Mouse (Mus musculus) urinary bladder, postnatal 0 days (tissue): ENCODE measurements around the gene Eed. TPM values are rescaled to one million over a fixed set of nuclear protein-coding genes. Genes with fewer than 3 reads are reported as not detected.

Source experiments
- polyA plus RNA-seq: library from polyadenylated mRNA; unstranded; fragments of >200 nt; fragmentation: Nextera tagmentation; extraction: Ambion mirVana; gene quantifications from 2 replicates; pipeline ENCODE4 v1.2.1, GENCODE M21; 2015

Gene Eed
- polyA plus RNA-seq, result 34.7 and 42.9 TPM in 2 replicates

DNA sequence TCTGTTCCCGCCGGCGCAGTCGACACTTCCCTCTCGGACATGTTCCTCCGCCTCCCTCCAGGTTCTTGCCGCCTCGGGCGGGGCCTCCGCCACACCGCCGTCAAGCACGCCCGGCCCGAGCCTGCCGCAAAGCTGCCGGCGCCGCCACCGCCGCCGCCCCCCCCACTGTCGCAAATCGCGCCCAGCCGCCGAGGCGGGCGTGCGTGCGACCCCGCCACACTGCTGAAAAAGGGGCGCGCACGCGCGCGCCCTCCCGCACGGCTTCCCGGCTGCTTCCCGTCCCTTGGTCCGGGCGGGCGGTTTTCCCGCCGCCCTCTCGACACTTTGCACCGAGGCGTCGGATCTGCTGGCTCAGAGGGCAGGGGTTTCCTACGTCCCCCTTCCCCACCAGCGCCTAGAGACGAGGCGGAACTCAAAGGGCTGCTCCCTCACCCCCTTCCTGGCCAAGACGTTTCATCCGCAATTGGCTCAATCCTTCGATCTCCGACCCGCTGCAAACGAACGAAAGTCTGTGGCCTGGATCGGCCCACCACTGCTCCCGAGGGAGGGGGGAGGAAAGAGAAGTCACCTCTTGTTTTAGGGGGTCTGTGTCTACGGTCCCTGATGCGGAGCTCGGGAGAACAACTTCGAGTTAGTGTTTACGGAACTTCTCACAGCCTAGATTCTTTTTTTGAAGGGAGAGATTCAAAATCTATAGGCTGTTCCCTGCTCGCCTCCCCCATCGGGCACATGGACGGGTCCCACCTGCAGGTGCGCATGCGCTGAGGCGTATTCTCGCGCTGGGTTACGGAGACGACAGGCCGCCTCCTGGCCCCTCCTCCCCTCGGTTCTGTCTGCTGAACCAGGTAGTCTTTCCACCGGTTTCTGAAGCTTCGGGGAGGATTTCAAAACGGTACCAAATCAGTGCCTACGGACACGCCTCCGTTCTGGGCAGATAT is at the start of gene Eed:
Gene Eed, minus strand, starts transcription at position 499 of the 938 bp plus-strand sequence.

DNA sequence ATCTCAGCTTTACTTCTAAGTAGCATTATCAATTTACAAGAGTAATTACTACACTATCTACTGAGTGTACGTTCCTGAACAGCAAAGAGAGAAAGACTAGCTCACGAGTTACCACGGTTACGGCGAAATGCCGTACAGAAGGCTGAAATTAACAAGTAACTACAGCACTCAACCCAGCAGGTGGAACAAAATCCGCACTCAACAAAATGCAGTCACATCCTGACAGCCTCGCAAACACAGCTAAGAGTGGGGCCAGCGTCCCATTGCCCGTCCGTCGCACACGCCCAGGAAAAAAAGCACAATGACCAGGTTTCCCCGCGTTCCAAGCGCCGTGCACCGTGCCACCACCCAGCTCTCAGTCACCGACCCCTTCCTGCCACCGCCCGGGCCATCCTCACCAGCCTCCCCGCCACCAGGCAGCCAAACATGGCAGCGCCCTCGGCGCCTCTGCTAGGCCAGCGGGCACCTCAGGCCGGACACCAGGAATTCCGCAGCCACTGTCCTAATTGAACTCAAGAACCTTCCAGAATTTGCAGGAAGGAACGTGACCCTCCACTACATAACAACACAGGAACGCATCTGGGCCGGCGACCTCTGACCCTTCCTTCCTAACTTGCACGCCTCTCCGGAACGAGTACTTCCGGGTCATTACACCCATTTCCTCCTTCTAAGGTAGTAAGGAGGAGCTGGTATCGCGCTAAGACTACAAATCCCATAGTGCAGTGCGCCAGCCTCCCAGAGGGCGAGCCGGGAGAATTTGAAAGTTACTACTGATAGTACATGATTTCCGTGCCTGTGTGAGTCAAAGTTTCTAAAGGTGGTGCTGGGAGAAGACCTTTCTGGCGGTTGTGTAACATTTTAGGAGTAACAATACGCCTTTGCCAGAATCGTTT is 40.0 kb downstream of the Eed start, which contains the start of gene Hikeshi:
Gene Hikeshi, minus strand, starts transcription at position 634 of the 893 bp plus-strand sequence.

Other genes starting within 250 kb of the Eed start
- not detected in 2 replicates for gene Ccdc81, start 77.4 kb downstream of the Eed start, polyA plus RNA-seq
- gene Hikeshi, start 39.8 kb downstream of the Eed start, polyA plus RNA-seq, result 107 and 127 TPM in 2 replicates
- 54.2 and 73.3 TPM in 2 replicates for gene Picalm, start 149.2 kb upstream of the Eed start, polyA plus RNA-seq